Mouse (Mus musculus) cortical plate, adult 2 months (tissue): ENCODE measurements around the gene Il17rc.

Experiments
- CTCF ChIP-seq: fragments of 200-500 bp; IDR thresholded peaks from 2 replicates; pipeline ENCODE4 v1.5.1; 2011; ENCODE audit warnings: mild to moderate bottlenecking, control low read depth, low read length; ENCODE audit not compliant: insufficient read depth; ENCODE audit errors: extremely low read depth
- POLR2A ChIP-seq: fragments of 200-500 bp; IDR thresholded peaks from 2 replicates; pipeline ENCODE4 v1.6.1; 2011; ENCODE audit warnings: mild to moderate bottlenecking, low read length, control low read depth; ENCODE audit not compliant: insufficient read depth; ENCODE audit errors: extremely low read depth

GRCm38 (mm10) chr6:113531840-113532404, 60.7 kb downstream of the Il17rc start:
- no peak for TF ChIP-seq CTCF
- no peak for TF ChIP-seq POLR2A
